Mouse (Mus musculus) thymus, postnatal 25 days (tissue): ENCODE measurements around the gene Vwa2.

ENCODE experiments used
- DNase-seq: peaks from one replicate; pipeline ENCODE4 v3.0.0; 2022

Vwa2 gene

DNA sequence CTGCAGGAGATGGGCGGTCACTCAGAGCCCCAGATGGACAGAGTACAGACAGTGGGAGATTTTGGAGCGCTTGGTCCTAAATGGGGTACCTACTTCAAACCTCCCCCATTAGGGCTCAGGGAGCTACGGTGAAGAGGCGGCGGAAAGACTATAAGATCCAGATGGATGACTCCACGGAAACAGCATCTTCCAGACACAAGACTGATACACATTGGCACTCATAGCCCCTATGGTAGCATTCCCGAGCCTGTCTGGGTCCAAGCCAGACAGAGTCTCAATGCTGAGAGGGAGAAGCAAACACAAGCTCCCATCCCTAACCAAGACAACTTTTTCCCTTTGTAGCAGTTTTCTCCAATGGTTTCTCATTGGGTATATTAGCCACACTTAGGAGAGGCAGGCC, 76.8 kb downstream of the Vwa2 start:
- no peak for DNase-seq

DNA sequence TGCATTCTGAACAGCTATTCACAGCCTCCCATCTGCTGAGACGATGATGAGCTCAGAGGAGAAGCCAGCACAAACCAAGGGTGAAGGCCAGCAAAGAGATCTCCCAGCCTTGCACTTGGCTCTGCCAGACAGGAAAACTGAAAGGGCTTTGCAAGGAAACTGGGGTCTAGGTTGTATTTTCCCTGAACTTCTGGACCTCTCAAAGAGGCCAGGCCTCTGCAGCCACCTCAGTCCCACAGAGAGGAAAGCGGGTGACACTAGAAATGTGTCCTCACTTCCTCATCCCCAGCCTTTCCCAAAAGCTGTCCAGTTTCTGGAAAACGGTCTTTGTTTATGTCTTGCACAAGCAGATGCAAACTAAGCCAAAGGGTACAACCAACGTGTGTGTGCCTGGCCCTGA, 79.8 kb downstream of the Vwa2 start:
- DNase-seq = no peak

DNA sequence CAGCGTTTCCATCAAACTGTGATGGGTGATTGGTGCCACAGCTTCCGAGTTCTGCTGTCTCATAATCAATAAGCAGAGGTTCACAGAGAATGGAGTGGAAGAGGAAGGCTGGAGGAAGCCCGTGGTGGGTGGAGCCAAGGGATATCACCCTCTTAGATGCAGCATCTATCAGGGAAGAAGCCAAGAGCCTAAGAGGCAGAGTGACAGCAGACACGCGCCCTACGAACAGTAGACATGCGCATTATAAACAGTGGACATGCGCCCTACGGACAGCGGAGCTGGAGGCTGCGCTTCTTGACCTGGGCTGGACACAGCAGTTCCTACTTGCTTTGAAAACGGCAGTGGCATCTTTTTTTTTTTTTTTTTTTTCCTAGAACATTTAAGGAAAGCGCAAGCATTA, 80.8 kb downstream of the Vwa2 start:
- no peak for DNase-seq

DNA sequence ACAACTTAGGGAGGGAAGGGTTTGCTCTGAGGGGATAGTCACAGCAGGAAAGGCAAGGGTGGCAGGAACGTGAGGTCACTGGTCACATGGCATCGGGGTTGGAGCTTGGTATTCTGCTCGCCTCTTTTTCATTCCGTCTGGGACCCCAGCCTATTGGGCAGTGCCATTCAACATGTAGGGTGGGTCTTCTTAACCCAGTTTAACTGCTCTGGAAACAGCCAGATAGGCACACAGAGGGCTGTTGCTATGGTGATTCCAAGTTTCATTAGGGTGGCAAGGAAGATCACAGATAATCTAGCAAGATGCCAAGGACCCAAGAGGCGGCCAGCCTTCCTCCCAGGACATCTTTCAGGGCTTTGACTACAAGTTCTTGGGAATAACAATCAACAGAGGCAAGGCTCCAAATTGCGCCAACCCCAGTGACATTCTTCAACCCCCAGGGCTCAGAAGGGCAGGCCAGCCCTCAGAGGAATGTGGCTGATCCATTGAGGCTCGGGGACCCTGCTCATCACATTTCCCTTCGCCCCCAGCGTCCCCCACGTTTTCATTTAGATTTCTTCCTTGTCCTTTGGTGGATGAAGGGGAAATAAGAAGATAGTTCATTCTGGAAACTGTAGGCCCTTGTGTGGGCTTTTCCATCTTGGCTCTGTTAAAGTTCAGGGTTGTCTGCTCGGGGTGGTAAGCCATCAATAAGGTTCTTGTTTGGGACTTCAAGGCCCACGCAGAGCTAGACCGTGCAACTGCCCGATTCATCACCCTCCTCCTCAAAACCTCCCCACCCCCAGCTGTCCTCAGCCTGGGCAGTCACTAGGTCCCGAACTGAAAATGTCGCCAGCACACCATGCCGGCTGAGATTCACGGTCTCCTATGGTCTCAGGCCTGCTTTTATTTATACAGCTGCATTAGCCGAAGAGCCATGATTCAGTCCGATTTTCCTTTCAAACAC, 81.8 kb downstream of the Vwa2 start:
- no peak for DNase-seq

DNA sequence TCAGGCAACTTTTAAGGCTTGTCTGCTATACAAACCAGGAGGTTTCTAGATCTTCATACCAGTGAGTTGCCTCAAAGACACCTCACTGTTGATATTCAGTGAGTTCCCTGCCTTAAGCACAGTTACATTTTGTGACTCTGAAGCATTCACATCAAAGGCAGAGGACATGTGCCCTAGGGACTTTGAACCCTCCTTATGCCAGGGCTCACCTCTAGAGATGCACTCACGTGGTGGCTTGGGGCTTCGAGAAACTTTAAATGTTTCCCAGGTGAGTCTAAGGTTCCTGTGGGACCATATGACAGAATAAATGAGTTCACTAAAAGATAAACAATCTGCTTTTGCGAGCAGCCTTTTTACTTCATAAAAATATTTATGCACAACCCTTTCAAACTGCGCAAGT, 84.0 kb downstream of the Vwa2 start:
- no peak for DNase-seq

DNA sequence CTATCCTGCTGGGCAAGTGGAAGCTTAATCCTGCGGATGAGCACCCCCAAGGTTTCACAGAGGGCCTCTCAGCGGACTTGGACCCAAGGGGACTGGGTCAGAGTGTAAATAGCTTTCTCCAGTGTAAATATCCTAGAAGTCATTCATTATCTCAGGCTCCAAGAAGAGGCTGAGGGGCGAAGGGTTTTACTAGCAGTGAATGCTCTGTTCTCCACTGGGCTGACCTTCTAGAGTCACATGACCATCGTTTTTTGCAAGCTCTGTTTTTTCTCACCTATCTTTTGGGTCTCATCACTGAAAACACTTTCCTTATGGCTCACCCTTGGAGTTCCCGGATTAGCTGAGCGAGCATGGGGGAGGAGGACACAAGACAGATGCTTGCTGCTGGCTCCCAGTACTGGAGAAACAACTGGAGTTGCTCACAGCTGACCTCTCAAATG, 84.6 kb downstream of the Vwa2 start:
- DNase-seq = no peak

DNA sequence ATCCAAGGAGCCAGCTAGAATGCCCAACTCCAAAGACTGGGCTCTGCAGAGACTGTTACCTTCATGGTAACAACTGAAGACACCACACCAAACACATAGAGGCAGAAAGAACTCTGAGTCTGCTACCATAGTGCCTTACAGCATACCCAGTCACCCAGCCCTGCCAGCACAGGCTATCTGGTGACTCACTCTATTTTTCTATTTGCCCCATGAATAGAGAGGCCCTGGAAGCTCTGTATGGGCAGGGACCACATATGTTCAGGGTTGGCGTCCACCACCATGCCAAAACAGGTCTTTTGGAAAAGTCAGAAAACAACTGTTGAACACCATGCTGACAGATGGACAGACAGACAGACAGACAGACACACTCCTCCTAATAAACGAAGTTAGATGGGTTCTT, 85.0 kb downstream of the Vwa2 start:
- DNase-seq = no peak

DNA sequence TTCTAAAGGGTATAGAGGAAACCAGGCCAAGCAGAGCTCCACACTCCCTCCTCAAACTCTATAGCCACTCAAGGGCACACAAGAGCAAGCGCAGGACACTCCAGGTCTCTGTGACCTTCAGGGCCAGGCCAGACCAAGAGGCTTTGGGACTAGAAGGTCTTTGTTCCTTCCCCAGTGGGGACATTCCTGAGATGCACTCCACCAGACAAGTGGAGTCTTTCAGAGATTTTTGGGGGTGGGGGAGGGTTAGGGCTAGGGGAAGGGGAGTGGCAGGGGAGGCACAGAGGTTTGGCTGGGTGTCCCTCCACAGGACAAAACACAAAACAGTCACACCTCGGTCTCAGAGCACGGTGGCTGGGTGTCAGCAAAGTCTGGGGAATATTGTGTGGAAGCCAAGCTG, 85.6 kb downstream of the Vwa2 start:
- no peak for DNase-seq
